Mouse (Mus musculus) midbrain, embryonic 16.5 days (tissue): ENCODE results near the gene Mogs. TPM values are rescaled to one million over a fixed set of nuclear protein-coding genes. Genes with fewer than 3 reads are reported as not detected.

ENCODE experiments used
- ATAC-seq: fragments of 200-750 bp; cut with Nextera tagmentation; 2 replicates; pipeline ENCODE4 v1.8.0; 2017; ENCODE audit warnings: moderate TSS enrichment
- H3K27ac ChIP-seq: fragments of 300-500 bp; sonication (generic); 2 replicates; pipeline ENCODE4 v1.5.1; 2014; ENCODE audit warnings: mild to moderate bottlenecking, low read length, mixed read lengths
- H3K27me3 ChIP-seq: fragments of 300-500 bp; sonication (generic); 2 replicates; pipeline ENCODE4 v1.6.1; 2014; ENCODE audit warnings: low read depth, low read length, mixed read lengths; ENCODE audit not compliant: control insufficient read depth, insufficient read depth
- H3K36me3 ChIP-seq: fragments of 300-500 bp; sonication (generic); 2 replicates; pipeline ENCODE4 v1.6.1; 2014; ENCODE audit warnings: mild to moderate bottlenecking, low read length, moderate library complexity, mixed read lengths; ENCODE audit not compliant: control insufficient read depth, insufficient read depth
- H3K4me1 ChIP-seq: fragments of 300-500 bp; sonication (generic); 2 replicates; pipeline ENCODE4 v1.6.1; 2014; ENCODE audit warnings: mild to moderate bottlenecking, low read length, mixed read lengths; ENCODE audit not compliant: control insufficient read depth, insufficient read depth
- H3K4me2 ChIP-seq: fragments of 300-500 bp; sonication (generic); 2 replicates; pipeline ENCODE4 v1.6.1; 2014; ENCODE audit warnings: mild to moderate bottlenecking, low read length, mixed read lengths
- H3K4me3 ChIP-seq: fragments of 300-500 bp; sonication (generic); 2 replicates; pipeline ENCODE4 v1.5.1; 2014; ENCODE audit warnings: low read depth, mild to moderate bottlenecking, low read length, moderate library complexity, mixed read lengths
- H3K9ac ChIP-seq: fragments of 300-500 bp; sonication (generic); 2 replicates; pipeline ENCODE4 v1.6.1; 2014; ENCODE audit warnings: low read depth, low read length, mixed read lengths
- H3K9me3 ChIP-seq: fragments of 300-500 bp; sonication (generic); replicated peaks from 2 replicates; pipeline ENCODE4 v1.6.1; 2014; ENCODE audit warnings: mild to moderate bottlenecking, low read length, mixed read lengths; ENCODE audit not compliant: control insufficient read depth, poor library complexity, severe bottlenecking
- WGBS: fragments of 180-500 bp; shearing (Covaris S2); extraction: QIAGEN DNeasy Blood & Tissue Kit; methylation state at CpG from one replicate; pipeline ENCODE4 v1.1.7; 2014; 5-methylcytosine and 5-hydroxymethylcytosine counted together
- polyA plus RNA-seq: library from polyadenylated mRNA; unstranded; fragments of >200 nt; fragmentation: Nextera tagmentation; extraction: Ambion mirVana; gene quantifications from 2 replicates; pipeline ENCODE4 v1.2.1, GENCODE M21; 2015

The Mogs gene
- polyA plus RNA-seq, 1 experiment from 2014 or later = 21.6 TPM

DNA sequence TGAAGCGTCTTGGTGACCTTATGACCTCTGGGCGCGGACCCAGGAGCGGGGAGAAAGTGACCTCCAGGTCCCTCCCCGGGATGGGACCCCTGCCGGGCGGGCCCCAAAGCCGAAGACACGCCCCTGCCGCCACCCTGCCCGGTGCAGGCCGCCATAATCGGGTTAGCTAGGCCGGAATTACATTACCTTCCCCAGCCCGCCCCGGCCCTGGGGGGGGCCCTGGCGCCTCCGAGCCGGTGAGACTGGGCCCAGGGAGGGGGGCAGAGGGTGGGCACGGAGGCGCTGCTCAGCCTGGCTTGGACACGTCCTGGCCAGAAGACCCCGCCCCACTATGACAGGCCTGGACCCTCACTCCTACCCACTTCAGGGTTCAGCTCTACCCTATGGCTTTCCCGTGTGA, 44.1 kb upstream of the Mogs start:
- WGBS = 0% methylated on average over 24 of the region's 24 CpGs
- H3K4me3 ChIP-seq = no peak overlapping the region
- no peak for ATAC-seq

DNA sequence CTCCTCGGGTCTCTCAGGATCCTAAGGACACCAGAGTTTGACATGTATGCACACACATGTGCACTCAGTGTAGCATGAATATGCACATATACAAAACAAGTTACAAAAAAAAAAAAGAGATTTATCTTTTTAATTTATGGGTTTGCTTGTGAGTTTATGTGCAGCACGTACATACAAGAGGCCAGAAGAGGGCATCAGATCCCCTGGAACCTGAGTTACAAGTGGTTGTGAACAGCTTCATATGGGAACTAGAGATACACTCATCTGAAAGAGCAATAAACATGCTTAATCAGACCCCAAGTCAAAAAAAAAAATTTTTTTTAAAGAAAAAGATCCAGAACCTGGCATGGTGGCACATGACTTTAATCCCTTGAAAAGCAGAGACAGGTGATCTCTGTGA, 40.3 kb upstream of the Mogs start:
- Histone ChIP-seq H3K27ac (no peak overlapping the region), H3K4me1 (peaks cover 17% of the 10 kb centered on the region), H3K4me3 (no peak overlapping the region), H3K4me2 (no peak overlapping the region), H3K9ac (no peak overlapping the region), H3K9me3 (no peaks in the 10 kb centered on the region), H3K27me3 (peaks cover 50% of the 10 kb centered on the region), H3K36me3 (no peaks in the 10 kb centered on the region)
- no peak for ATAC-seq
- 21% methylated on average over 2 of the region's 2 CpGs for WGBS

More for the DNA sequence above, 44.1 kb upstream of the Mogs start:
- H3K4me1 ChIP-seq = no peaks in the 10 kb centered on the region; the same call in 1 of the 2 replicates
- H3K9ac ChIP-seq = no peak overlapping the region
- H3K4me2 ChIP-seq = no peak overlapping the region
- peaks cover 80% of the 10 kb centered on the region for H3K27me3 ChIP-seq
- no peaks in the 10 kb centered on the region for H3K9me3 ChIP-seq
- no peak overlapping the region for H3K27ac ChIP-seq
- H3K36me3 ChIP-seq = no peaks in the 10 kb centered on the region

DNA sequence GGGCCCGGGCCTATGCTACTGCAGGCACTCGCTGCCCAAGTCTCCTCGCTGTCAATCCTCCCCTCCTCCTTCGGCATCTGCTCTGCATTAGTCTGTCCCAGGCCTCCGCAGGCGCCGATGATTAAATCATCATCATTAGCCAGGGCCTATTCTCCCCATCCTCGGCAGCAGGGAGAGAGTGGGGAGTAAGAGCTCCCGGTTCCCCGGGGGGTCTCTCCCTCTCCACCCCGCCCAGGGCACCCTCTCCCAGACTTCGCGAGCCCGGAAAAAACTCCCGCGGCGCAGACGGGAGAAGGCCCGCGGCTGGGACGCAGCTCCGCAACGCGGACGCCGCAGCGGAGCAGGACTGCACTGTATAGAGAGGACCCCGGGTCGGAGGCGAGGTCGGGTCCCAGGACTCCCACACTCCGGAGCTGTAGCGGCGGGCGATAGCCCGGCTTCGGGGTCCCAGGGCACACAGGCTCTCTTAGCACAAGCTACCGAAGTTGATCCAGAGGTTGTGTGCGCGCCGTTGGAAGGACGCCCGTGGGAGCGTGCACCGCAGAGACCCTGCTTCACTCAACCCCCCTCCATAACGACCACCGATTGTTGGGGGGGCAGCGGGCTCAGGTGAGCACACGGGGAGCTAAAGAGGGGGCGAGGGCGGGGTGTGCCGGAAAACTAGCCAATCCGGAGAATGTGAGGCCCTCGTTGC, 37.5 kb upstream of the Mogs start, which contains the start of gene Pcgf1:
Gene Pcgf1, plus strand, starts transcription at position 240 of the 694 bp plus-strand sequence.
- H3K27me3 ChIP-seq = peaks cover 40% of the 10 kb centered on the region
- H3K4me3 ChIP-seq = peak within 1 kb of the TSS; percentile 79
- WGBS = under 1% methylated on average over 54 of the region's 54 CpGs
- H3K4me1 ChIP-seq = peaks cover 17% of the 10 kb centered on the region
- H3K36me3 ChIP-seq = 0 out of 2 replicates have a peak, but pooled peaks cover 4% of the 10 kb centered on the region
- H3K4me2 ChIP-seq = peak within 1 kb of the TSS; percentile 97
- H3K9me3 ChIP-seq = no peaks in the 10 kb centered on the region
- peak within 1 kb of the TSS; percentile 95 for H3K27ac ChIP-seq
- H3K9ac ChIP-seq = peak within 1 kb of the TSS; percentile 88
- peak; percentile 95 for ATAC-seq

DNA sequence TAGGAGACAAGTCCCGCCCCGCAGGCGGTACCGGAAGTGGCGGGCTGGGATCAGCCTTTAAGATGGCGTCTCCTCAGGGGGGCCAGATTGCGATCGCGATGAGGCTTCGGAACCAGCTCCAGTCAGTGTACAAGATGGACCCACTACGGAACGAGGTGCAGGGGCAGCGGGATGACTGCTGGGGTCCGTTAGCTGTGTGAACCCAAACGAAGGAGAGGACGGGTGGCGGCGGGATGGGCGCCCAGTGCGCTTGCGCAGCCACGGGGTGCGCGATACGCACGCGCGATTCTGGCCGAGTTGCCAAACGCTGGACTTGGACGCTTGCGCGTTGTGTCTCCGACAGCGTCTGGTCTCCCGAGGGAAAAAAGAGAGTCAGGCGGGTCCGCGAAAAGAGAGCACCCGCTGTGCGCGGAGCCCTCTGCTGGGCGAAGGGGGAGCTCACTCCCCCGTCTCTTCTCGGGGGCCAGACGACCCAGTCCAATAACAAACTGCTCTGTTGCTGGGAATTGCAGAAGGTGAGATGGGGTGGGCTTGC, 36.9 kb upstream of the Mogs start:
- under 1% methylated on average over 46 of the region's 46 CpGs for WGBS
- H3K27me3 ChIP-seq = peaks cover 40% of the 10 kb centered on the region

DNA sequence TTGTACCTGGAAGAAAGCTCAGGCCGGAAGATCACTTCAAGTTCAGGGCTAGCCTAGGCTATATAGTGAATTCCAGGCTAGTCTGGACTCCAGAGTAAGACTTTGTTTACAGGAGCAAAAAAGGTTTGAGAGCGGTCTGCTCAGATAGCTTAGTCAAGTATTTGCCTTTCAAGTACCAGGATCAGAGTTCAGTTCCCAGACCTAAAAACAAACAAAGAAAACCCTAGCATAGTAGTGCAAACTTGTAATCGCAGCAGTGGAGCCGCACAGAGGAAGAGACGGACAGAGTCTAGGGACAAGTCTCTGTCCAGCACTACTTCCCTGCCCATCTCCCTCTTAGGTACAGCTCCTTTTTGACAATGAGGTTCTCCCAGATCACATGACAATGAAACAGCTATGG, 35.1 kb upstream of the Mogs start:
- Histone ChIP-seq H3K9me3 (no peaks in the 10 kb centered on the region), H3K27ac (no peak overlapping the region), H3K4me3 (no peak overlapping the region), H3K4me1 (peaks cover 17% of the 10 kb centered on the region), H3K27me3 (peaks cover 40% of the 10 kb centered on the region), H3K9ac (no peak overlapping the region), H3K4me2 (no peak overlapping the region), H3K36me3 (0 out of 2 replicates have a peak, but pooled peaks cover 4% of the 10 kb centered on the region)
- no peak for ATAC-seq
- WGBS = 96% methylated on average over 5 of the region's 5 CpGs

More for the DNA sequence above, 36.9 kb upstream of the Mogs start:
- 0 out of 2 replicates have a peak, but pooled peaks cover 4% of the 10 kb centered on the region for H3K36me3 ChIP-seq
- ATAC-seq = peak; percentile 92
- H3K4me3 ChIP-seq = peak overlapping the region; percentile 79
- H3K4me2 ChIP-seq = peak overlapping the region; percentile 78
- H3K9me3 ChIP-seq = no peaks in the 10 kb centered on the region
- peak overlapping the region; percentile 78 for H3K9ac ChIP-seq
- peak overlapping the region; percentile 95 for H3K27ac ChIP-seq
- H3K4me1 ChIP-seq = peaks cover 17% of the 10 kb centered on the region

DNA sequence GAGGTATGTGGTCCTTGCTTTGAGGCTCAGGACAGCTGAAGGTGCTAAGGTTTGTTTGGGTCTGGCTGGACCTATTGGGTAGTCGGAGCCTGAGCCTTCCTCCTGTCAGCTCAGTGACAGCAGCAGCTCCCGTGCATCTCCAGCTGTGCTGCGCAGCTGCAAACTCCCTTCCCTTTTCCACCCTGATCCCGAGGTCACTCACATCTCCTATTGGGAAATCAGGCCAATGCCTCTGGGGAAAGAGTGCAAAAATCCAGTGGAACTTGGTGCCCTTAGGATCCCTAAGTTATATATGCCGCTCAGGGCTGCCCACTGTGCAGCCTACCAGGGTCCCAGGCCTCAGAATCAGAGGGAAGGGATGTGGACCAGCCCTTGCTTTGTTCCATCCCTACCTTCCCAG, 31.8 kb upstream of the Mogs start:
- Histone ChIP-seq H3K9ac (no peak overlapping the region), H3K27me3 (peaks cover 57% of the 10 kb centered on the region), H3K4me1 (peaks cover 13% of the 10 kb centered on the region), H3K36me3 (0 out of 2 replicates have a peak, but pooled peaks cover 4% of the 10 kb centered on the region), H3K27ac (no peak overlapping the region), H3K4me2 (no peak overlapping the region), H3K4me3 (no peak overlapping the region), H3K9me3 (no peaks in the 10 kb centered on the region)
- no peak for ATAC-seq
- 13% methylated on average over 5 of the region's 5 CpGs for WGBS

DNA sequence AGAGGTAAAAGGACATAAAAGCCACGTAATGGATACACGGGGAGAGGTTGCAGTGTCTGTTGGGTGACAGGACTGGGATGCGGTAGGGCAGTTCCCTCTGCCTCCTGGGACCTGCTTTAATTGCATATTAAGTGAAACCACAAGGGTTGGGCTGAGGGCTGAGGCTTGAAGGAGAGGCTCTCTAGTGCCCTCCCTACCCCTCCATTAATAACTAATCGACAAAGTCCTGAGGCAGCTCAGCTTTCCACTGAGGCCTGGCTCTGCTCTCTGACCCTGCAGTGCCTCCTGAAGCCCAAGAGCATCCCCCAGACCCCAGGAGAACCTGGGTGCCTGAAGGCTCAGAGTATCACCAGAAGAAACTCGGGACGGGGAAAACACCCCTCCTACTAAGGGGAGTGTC, 30.8 kb upstream of the Mogs start:
- H3K4me1 ChIP-seq = peaks cover 6% of the 10 kb centered on the region
- whole genome bisulfite sequencing = 2% methylated on average over 6 of the region's 6 CpGs

DNA sequence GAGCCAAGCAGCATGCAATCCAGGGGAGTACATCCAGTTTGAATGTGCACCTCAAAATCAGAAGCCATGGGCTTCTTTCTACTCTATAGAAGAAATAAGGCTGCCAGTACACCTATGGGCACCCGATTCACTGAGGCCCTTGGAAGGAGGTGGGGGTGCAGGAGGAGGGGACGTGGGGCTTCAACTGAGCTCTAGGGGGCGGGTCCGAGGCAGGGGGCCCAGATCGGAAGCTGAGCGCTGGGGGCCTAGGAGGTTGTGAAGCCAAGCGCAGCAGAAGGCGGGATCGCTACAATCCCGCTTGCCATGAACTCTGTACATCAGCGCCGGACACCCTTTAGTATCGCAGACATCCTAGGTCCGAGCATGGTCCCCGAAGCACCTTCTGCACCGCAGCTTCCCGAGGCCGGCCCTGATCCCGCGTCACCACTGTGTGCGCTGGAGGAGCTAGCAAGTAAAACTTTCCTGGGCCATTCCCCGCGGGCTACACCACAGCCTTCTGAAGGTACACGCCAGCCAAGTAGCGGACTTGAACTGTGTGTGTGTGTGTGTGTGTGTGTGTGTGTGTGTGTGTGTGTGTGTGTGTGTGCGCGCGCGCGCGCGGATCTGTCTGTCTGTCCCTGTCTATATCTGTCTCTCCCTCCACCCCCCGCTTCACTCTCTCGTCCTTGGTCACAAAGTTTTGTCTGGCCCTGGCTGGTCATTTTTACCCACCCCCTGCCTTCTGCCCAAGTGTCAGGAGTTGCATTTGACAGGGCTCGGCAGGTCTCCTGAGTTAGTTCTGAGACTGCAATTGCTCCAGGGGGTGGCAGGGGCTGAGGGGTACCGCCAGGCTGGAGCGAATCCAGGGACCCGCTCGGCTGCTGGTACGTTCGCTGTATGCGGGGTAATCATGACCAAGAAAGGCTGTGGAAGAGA, 28.9 kb upstream of the Mogs start, which contains the start of gene Lbx2:
Gene Lbx2, plus strand, starts transcription at position 247 of the 915 bp plus-strand sequence.
- H3K4me1 ChIP-seq = 0 out of 2 replicates have a peak, but pooled peaks cover 3% of the 10 kb centered on the region
- no peak within 1 kb of the TSS for H3K4me2 ChIP-seq
- H3K27ac ChIP-seq = no peak within 1 kb of the TSS
- H3K9me3 ChIP-seq = no peaks in the 10 kb centered on the region
- 4% methylated on average over 42 of the region's 42 CpGs for WGBS
- no peak within 1 kb of the TSS for H3K4me3 ChIP-seq
- ATAC-seq = no peak
- 0 out of 2 replicates have a peak, but pooled peaks cover 4% of the 10 kb centered on the region for H3K36me3 ChIP-seq
- no peak within 1 kb of the TSS for H3K9ac ChIP-seq
- peaks cover 82% of the 10 kb centered on the region for H3K27me3 ChIP-seq

More for the DNA sequence above, 30.8 kb upstream of the Mogs start:
- H3K27ac ChIP-seq = no peak overlapping the region
- no peak for ATAC-seq
- H3K4me3 ChIP-seq = no peak overlapping the region
- H3K27me3 ChIP-seq = peaks cover 65% of the 10 kb centered on the region
- H3K4me2 ChIP-seq = no peak overlapping the region
- H3K9ac ChIP-seq = no peak overlapping the region
- H3K9me3 ChIP-seq = no peaks in the 10 kb centered on the region
- 0 out of 2 replicates have a peak, but pooled peaks cover 4% of the 10 kb centered on the region for H3K36me3 ChIP-seq
